Mouse (Mus musculus): Measurements from ENCODE around the gene Abca6.

DNA sequence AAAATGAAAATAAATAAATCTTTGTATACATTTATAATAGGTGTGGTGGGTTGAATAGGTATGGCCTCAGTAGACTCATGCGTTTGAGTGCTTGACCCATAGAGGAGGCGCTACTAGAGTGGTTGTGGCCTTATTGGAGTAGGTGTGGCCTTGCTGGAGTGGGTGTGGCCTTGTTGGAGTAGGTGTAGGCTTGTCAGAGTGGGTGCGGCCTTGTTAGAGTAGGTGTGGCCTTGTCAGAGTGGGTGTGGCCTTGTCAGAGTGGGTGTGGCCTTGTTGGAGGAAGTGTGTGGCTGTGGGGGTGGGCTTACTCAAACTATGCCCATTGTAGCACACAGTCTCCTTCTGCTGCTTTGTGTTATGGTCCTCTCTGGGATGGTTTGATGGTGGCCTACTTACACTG lies 80.4 kb downstream of the Abca6 start:
- TF ChIP-seq EP300 (IDR thresholded peaks at IDR 0.05; ENCODE audit: low read depth) (no peak), CTCF (IDR thresholded peaks at IDR 0.05; ENCODE audit: low read depth) (no peak)

Measured in liver, postnatal 0 days (tissue).